8 mouse cellular contexts compared by ENCODE assay signal in the genomic region with DNA sequence AAGGTAGTCTGAATTCAATTTTAAA. TPM values are rescaled to one million over a fixed set of nuclear protein-coding genes. Genes with fewer than 3 reads are reported as not detected.
A peak's percentile ranks its signal among the peaks of the same experiment; 100 is the strongest.
DNase-seq lines count a peak whose midpoint lies in the region; ATAC-seq and TF ChIP-seq lines count a peak whose summit lies in the region.

A gene (plus strand): TSS at position 11 of the 25 bp plus-strand sequence.

- intact Hi-C loops in heart, postnatal 10 days (cut with DNase I), result loop anchor here (10.0 kb wide), 1 partner anchor 471 kb away; a partner anchor contains a TSS

- TF ChIP-seq POLR2A in bone marrow macrophage, adult 2 months (IDR thresholded peaks at IDR 0.05; ENCODE audit: borderline replicate concordance, low read depth, low read length), result no peak

- no peak for DNase-seq in layer of hippocampus, adult 2 months (ENCODE audit: low spot score in 2 of 2)
- no peak for DNase-seq in layer of hippocampus, postnatal 14 days (ENCODE audit: low spot score in 2 of 2)
- DNase-seq in heart, postnatal 10 days, result no peak
- no peak for DNase-seq in layer of hippocampus, adult 8-10 months (ENCODE audit: low spot score in 2 of 2)
- no peak for DNase-seq in ovary, adult 18-20 months (ENCODE audit: low spot score)
- no peak for DNase-seq in right cerebral cortex, adult 2 months (ENCODE audit: low spot score in 2 of 2)

- H3K27ac ChIP-seq in layer of hippocampus, adult 2 months, result peak within 1 kb of the TSS; percentile 40; the same call in 1 of the 2 replicates
- no peak within 1 kb of the TSS for H3K27ac ChIP-seq in bone marrow macrophage, adult 2 months (ENCODE audit: insufficient read depth, low read depth, low read length)
- peak within 1 kb of the TSS; percentile 93 for H3K27ac ChIP-seq in liver, embryonic 16.5 days (ENCODE audit: low read length)

- peak within 1 kb of the TSS; percentile 73 for H3K9ac ChIP-seq in liver, embryonic 16.5 days (ENCODE audit: low read depth, low read length)

- H3K27me3 ChIP-seq in liver, embryonic 16.5 days (ENCODE audit: control insufficient read depth, insufficient read depth, low read depth, low read length), result peaks cover 6% of the 10 kb centered on the region; the same call in 1 of the 2 replicates

- H3K4me2 ChIP-seq in liver, embryonic 16.5 days (ENCODE audit: low read depth, low read length), result peak within 1 kb of the TSS; percentile 95

- no peak for TF ChIP-seq CTCF in layer of hippocampus, adult 2 months (conservative IDR thresholded peaks at IDR 0.05)
- no peak for TF ChIP-seq CTCF in bone marrow macrophage, adult 2 months (IDR thresholded peaks at IDR 0.05; ENCODE audit: low read depth, low read length)

- ATAC-seq in liver, embryonic 16.5 days (ENCODE audit: low read depth), result no peak

- H3K4me1 ChIP-seq in bone marrow macrophage, adult 2 months (ENCODE audit: control insufficient read depth, insufficient read depth, low read length), result peaks cover 10% of the 10 kb centered on the region
- H3K4me1 ChIP-seq in liver, embryonic 16.5 days (ENCODE audit: control insufficient read depth, low read depth, low read length), result peaks cover 39% of the 10 kb centered on the region

- no peaks in the 10 kb centered on the region for H3K9me3 ChIP-seq in liver, embryonic 16.5 days (replicated peaks; ENCODE audit: control insufficient read depth, low read length)

- peak within 1 kb of the TSS; percentile 89 for H3K4me3 ChIP-seq in layer of hippocampus, adult 2 months
- peak within 1 kb of the TSS; percentile 65 for H3K4me3 ChIP-seq in bone marrow macrophage, adult 2 months (ENCODE audit: insufficient read depth, low read length)
- peak within 1 kb of the TSS; percentile 70 for H3K4me3 ChIP-seq in liver, embryonic 16.5 days (ENCODE audit: low read depth, low read length)

- H3K36me3 ChIP-seq in liver, embryonic 16.5 days (ENCODE audit: control insufficient read depth, insufficient read depth), result peaks cover 6% of the 10 kb centered on the region; the same call in 1 of the 2 replicates

RNA-seq across cellular contexts. Expression of the gene that starts here (rescaled TPM):
- 1 to 10 TPM; 3.0 to 3.7 TPM for total RNA-seq in layer of hippocampus, adult 2 months (2021)
- 1 to 10 TPM; 3.3 to 3.4 TPM for total RNA-seq in layer of hippocampus, postnatal 14 days (2021)
- polyA plus RNA-seq in bone marrow macrophage, adult 2 months (2012; ENCODE audit: insufficient read depth, insufficient read length, missing spikeins), result 0.80 and 0.83 TPM in 2 replicates
- total RNA-seq in heart, postnatal 10 days (2021), result 100 to 1,000 TPM; 212 to 269 TPM
- polyA plus RNA-seq in liver, embryonic 16.5 days (2015; fragmentation: Nextera tagmentation; extraction: Ambion mirVana), result 10.0 and 10.7 TPM in 2 replicates
- 1 to 10 TPM; 2.1 to 6.1 (median 2.9) TPM for total RNA-seq in layer of hippocampus, adult 8-10 months (2022)

Comparison
In these comparisons a context has a peak if more than half of its experiments do, and no peak if none do; other contexts are left out.
1. RNA of the gene that starts here (total RNA-seq): 212 to 269 TPM in heart, postnatal 10 days; 3.0 to 3.7 TPM in layer of hippocampus, adult 2 months, 3.3 to 3.4 TPM in layer of hippocampus, postnatal 14 days and 2.1 to 6.1 TPM in layer of hippocampus, adult 8-10 months; every median in the first group is over 10 times any median in the second.
2. Peak in every context shown above with its lines, with median percentiles within 50 percentile points of each other: H3K4me3 ChIP-seq.